Mouse (Mus musculus): ENCODE results near the gene Selenbp1. TPM values are rescaled to one million over a fixed set of nuclear protein-coding genes. Genes with fewer than 3 reads are reported as not detected.
"Not testable (repeated sequence)": the region's sequence is repeated elsewhere in the genome, so short reads cannot be mapped to it uniquely, and the experiment has no call there.

Gene Selenbp1
- polyA plus RNA-seq, 1 experiment from 2014 or later = 36.8 TPM

DNA sequence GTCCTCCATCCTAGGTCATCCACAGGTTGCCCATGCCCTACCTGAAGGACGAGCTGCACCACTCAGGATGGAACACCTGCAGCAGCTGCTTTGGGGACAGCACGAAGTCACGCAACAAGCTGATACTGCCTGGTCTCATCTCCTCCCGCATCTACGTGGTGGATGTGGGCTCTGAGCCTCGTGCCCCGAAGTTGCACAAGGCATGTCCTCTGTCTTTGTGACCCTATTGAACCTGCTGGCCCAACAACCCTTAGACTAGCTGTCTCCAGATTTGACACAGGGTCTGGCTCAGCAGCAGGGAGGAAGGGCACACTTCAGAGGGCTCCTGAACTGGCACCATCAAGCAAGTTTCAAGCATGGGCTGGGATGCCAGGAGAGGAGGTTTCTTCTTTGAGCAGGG is 4.3 kb downstream of the Selenbp1 start:
- not testable (repeated sequence) for H3K4me2 ChIP-seq; H3K9ac ChIP-seq (ENCODE audit: low read depth, low read length); H3K36me3 ChIP-seq (ENCODE audit: control insufficient read depth, insufficient read depth, low read length); H3K27me3 ChIP-seq (ENCODE audit: control insufficient read depth, insufficient read depth, low read length); H3K9me3 ChIP-seq (replicated peaks; ENCODE audit: control insufficient read depth, low read length); ATAC-seq (replicated peaks; ENCODE audit: insufficient number of reproducible peaks, low FRiP score, low TSS enrichment); H3K27ac ChIP-seq (ENCODE audit: low read depth, low read length); H3K4me3 ChIP-seq (ENCODE audit: low read depth, low read length); H3K4me1 ChIP-seq (ENCODE audit: control insufficient read depth, insufficient read depth, low read length)
- WGBS (ENCODE audit: insufficient replicate concordance) = 87% methylated on average over 6 of the region's 7 CpGs

- H3K4me2 ChIP-seq; H3K27me3 ChIP-seq (ENCODE audit: control insufficient read depth, insufficient read depth, low read length); H3K27ac ChIP-seq (ENCODE audit: low read depth, low read length): not testable (repeated sequence)
These were observed 7.2 kb downstream of the Selenbp1 start for GRCm38 (mm10) chr3:94940033-94940432.

GRCm38 (mm10) chr3:94942211-94942967 is 9.5 kb downstream of the Selenbp1 start:
- H3K4me3 ChIP-seq (ENCODE audit: low read depth, low read length); H3K27me3 ChIP-seq (ENCODE audit: control insufficient read depth, insufficient read depth, low read length); H3K9me3 ChIP-seq (replicated peaks; ENCODE audit: control insufficient read depth, low read length); H3K36me3 ChIP-seq (ENCODE audit: control insufficient read depth, insufficient read depth, low read length); H3K4me2 ChIP-seq; H3K4me1 ChIP-seq (ENCODE audit: control insufficient read depth, insufficient read depth, low read length); H3K27ac ChIP-seq (ENCODE audit: low read depth, low read length); H3K9ac ChIP-seq (ENCODE audit: low read depth, low read length): not testable (repeated sequence)
- ATAC-seq (replicated peaks; ENCODE audit: insufficient number of reproducible peaks, low FRiP score, low TSS enrichment) = peak; percentile 55; the same call in 1 of the 2 replicates
- WGBS (ENCODE audit: insufficient replicate concordance) = 65% methylated on average over 9 of the region's 9 CpGs

More at GRCm38 (mm10) chr3:94940033-94940432, 7.2 kb downstream of the Selenbp1 start:
- not testable (repeated sequence) for H3K9me3 ChIP-seq (replicated peaks; ENCODE audit: control insufficient read depth, low read length); H3K4me3 ChIP-seq (ENCODE audit: low read depth, low read length); H3K4me1 ChIP-seq (ENCODE audit: control insufficient read depth, insufficient read depth, low read length); H3K36me3 ChIP-seq (ENCODE audit: control insufficient read depth, insufficient read depth, low read length); H3K9ac ChIP-seq (ENCODE audit: low read depth, low read length)
- WGBS (ENCODE audit: insufficient replicate concordance) = 22% methylated on average over 9 of the region's 9 CpGs
- peak; percentile 44; the same call in 1 of the 2 replicates for ATAC-seq (replicated peaks; ENCODE audit: insufficient number of reproducible peaks, low FRiP score, low TSS enrichment)

- H3K27ac ChIP-seq (ENCODE audit: low read depth, low read length); H3K9me3 ChIP-seq (replicated peaks; ENCODE audit: control insufficient read depth, low read length); H3K4me2 ChIP-seq; H3K36me3 ChIP-seq (ENCODE audit: control insufficient read depth, insufficient read depth, low read length); H3K4me1 ChIP-seq (ENCODE audit: control insufficient read depth, insufficient read depth, low read length); ATAC-seq (replicated peaks; ENCODE audit: insufficient number of reproducible peaks, low FRiP score, low TSS enrichment); H3K4me3 ChIP-seq (ENCODE audit: low read depth, low read length); H3K27me3 ChIP-seq (ENCODE audit: control insufficient read depth, insufficient read depth, low read length); H3K9ac ChIP-seq (ENCODE audit: low read depth, low read length): not testable (repeated sequence)
- 24% methylated on average over 3 of the region's 4 CpGs for WGBS (ENCODE audit: insufficient replicate concordance)
These were observed 10.8 kb downstream of the Selenbp1 start for GRCm38 (mm10) chr3:94943706-94944105.

DNA sequence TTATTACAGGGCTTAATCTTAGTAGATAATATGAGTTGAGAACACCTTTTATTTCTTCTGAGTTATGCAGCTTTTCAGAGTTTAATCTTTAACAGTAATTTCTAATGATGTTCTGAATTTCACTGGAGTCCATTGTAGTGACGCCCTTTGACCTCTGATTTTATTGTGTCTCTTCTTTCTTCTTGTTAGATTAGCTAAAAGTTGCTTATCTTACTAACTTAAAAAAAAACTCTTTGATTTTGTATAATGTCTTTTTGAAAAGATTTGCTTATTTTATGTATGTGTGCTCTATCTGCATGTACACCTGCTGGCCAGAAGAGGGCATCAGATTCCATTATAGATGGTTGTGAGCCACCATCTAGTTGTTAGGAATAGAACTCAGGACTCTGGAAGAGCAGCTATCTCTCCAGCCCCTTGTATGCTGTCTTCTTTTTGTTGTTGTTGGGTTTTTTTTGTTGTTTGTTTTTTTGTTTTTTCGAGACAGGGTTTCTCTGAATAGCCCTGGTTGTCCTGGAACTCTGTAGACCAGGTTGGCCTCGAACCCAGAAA is 15.3 kb downstream of the Selenbp1 start:
- no peak overlapping the region for H3K4me2 ChIP-seq
- H3K9me3 ChIP-seq (replicated peaks; ENCODE audit: control insufficient read depth, low read length) = no peaks in the 10 kb centered on the region
- WGBS (ENCODE audit: insufficient replicate concordance) = 66% methylated on average over 3 of the region's 3 CpGs
- ATAC-seq (replicated peaks; ENCODE audit: insufficient number of reproducible peaks, low FRiP score, low TSS enrichment) = no peak
- no peaks in the 10 kb centered on the region for H3K27me3 ChIP-seq (ENCODE audit: control insufficient read depth, insufficient read depth, low read length)
- H3K9ac ChIP-seq (ENCODE audit: low read depth, low read length) = no peak overlapping the region
- H3K27ac ChIP-seq (ENCODE audit: low read depth, low read length) = no peak overlapping the region
- H3K36me3 ChIP-seq (ENCODE audit: control insufficient read depth, insufficient read depth, low read length) = no peaks in the 10 kb centered on the region
- no peak overlapping the region for H3K4me3 ChIP-seq (ENCODE audit: low read depth, low read length)
- 0 out of 2 replicates have a peak, but pooled peaks cover 2% of the 10 kb centered on the region for H3K4me1 ChIP-seq (ENCODE audit: control insufficient read depth, insufficient read depth, low read length)

- ATAC-seq (replicated peaks; ENCODE audit: insufficient number of reproducible peaks, low FRiP score, low TSS enrichment) = no peak
- WGBS (ENCODE audit: insufficient replicate concordance) = 80% methylated on average over 3 of the region's 3 CpGs
- H3K36me3 ChIP-seq (ENCODE audit: control insufficient read depth, insufficient read depth, low read length) = no peaks in the 10 kb centered on the region
- H3K27ac ChIP-seq (ENCODE audit: low read depth, low read length) = no peak overlapping the region
- no peaks in the 10 kb centered on the region for H3K27me3 ChIP-seq (ENCODE audit: control insufficient read depth, insufficient read depth, low read length)
- no peak overlapping the region for H3K4me2 ChIP-seq
- H3K9ac ChIP-seq (ENCODE audit: low read depth, low read length) = no peak overlapping the region
- 0 out of 2 replicates have a peak, but pooled peaks cover 2% of the 10 kb centered on the region for H3K4me1 ChIP-seq (ENCODE audit: control insufficient read depth, insufficient read depth, low read length)
- no peaks in the 10 kb centered on the region for H3K9me3 ChIP-seq (replicated peaks; ENCODE audit: control insufficient read depth, low read length)
- no peak overlapping the region for H3K4me3 ChIP-seq (ENCODE audit: low read depth, low read length)
These were observed 16.8 kb downstream of the Selenbp1 start for GRCm38 (mm10) chr3:94949645-94950044.

- H3K4me1 ChIP-seq (ENCODE audit: control insufficient read depth, insufficient read depth, low read length) = 0 out of 2 replicates have a peak, but pooled peaks cover 5% of the 10 kb centered on the region
- H3K27ac ChIP-seq (ENCODE audit: low read depth, low read length) = no peak overlapping the region
- 66% methylated on average over 5 of the region's 5 CpGs for WGBS (ENCODE audit: insufficient replicate concordance)
- H3K4me3 ChIP-seq (ENCODE audit: low read depth, low read length) = peak overlapping the region; percentile 67; the same call in 1 of the 2 replicates
- no peak overlapping the region for H3K9ac ChIP-seq (ENCODE audit: low read depth, low read length)
- no peaks in the 10 kb centered on the region for H3K27me3 ChIP-seq (ENCODE audit: control insufficient read depth, insufficient read depth, low read length)
- peak overlapping the region; percentile 72 for H3K4me2 ChIP-seq
- no peaks in the 10 kb centered on the region for H3K9me3 ChIP-seq (replicated peaks; ENCODE audit: control insufficient read depth, low read length)
- no peak for ATAC-seq (replicated peaks; ENCODE audit: insufficient number of reproducible peaks, low FRiP score, low TSS enrichment)
- H3K36me3 ChIP-seq (ENCODE audit: control insufficient read depth, insufficient read depth, low read length) = peaks cover 12% of the 10 kb centered on the region
These were observed 19.9 kb downstream of the Selenbp1 start for GRCm38 (mm10) chr3:94952806-94953205.

GRCm38 (mm10) chr3:94953384-94953763 is 20.5 kb downstream of the Selenbp1 start:
- Histone ChIP-seq H3K27ac (ENCODE audit: low read depth, low read length) (peak overlapping the region; percentile 48), H3K4me3 (ENCODE audit: low read depth, low read length) (peak overlapping the region; percentile 67), H3K9me3 (replicated peaks; ENCODE audit: control insufficient read depth, low read length) (no peaks in the 10 kb centered on the region), H3K4me2 (peak overlapping the region; percentile 72), H3K4me1 (ENCODE audit: control insufficient read depth, insufficient read depth, low read length) (peaks cover 6% of the 10 kb centered on the region; the same call in 1 of the 2 replicates), H3K27me3 (ENCODE audit: control insufficient read depth, insufficient read depth, low read length) (no peaks in the 10 kb centered on the region), H3K9ac (ENCODE audit: low read depth, low read length) (peak overlapping the region; percentile 84), H3K36me3 (ENCODE audit: control insufficient read depth, insufficient read depth, low read length) (peaks cover 16% of the 10 kb centered on the region)
- 15% methylated on average over 9 of the region's 9 CpGs for WGBS (ENCODE audit: insufficient replicate concordance)
- no peak; the same call in 1 of the 2 replicates for ATAC-seq (replicated peaks; ENCODE audit: insufficient number of reproducible peaks, low FRiP score, low TSS enrichment)

All from heart, embryonic 11.5 days (tissue).